Mouse (Mus musculus): Measurements from ENCODE around the gene Gjb6. TPM values are rescaled to one million over a fixed set of nuclear protein-coding genes. Genes with fewer than 3 reads are reported as not detected.

Gene Gjb6
- polyA plus RNA-seq (2012; rRNA removed), result 55.0 and 56.2 TPM in 2 replicates

GRCm38 (mm10) chr14:57133161-57133661, at the start of gene Gjb6:
Gene Gjb6, minus strand, starts transcription at chr14:57133611.
- DNase-seq (ENCODE audit: low spot score), result peak; percentile 37

- no peak for DNase-seq (ENCODE audit: low spot score)
Observed at GRCm38 (mm10) chr14:57165493-57165892, 32.1 kb upstream of the Gjb6 start.

- no peak for DNase-seq (ENCODE audit: low spot score)
Observed at GRCm38 (mm10) chr14:57161833-57162232, 28.4 kb upstream of the Gjb6 start.

- peak; percentile 29 for DNase-seq (ENCODE audit: low spot score)
Observed at GRCm38 (mm10) chr14:57161201-57161600, 27.8 kb upstream of the Gjb6 start.

- no peak for DNase-seq (ENCODE audit: low spot score)
Observed at GRCm38 (mm10) chr14:57154916-57155315, 21.5 kb upstream of the Gjb6 start.

GRCm38 (mm10) chr14:57145741-57146140, 12.3 kb upstream of the Gjb6 start:
- DNase-seq (ENCODE audit: low spot score), result no peak

- no peak for DNase-seq (ENCODE audit: low spot score)
Observed at GRCm38 (mm10) chr14:57135265-57135664, 1.9 kb upstream of the Gjb6 start.

GRCm38 (mm10) chr14:57127383-57127782, 6.0 kb downstream of the Gjb6 start:
- no peak for DNase-seq (ENCODE audit: low spot score)

- no peak for DNase-seq (ENCODE audit: low spot score)
Observed at GRCm38 (mm10) chr14:57122295-57122694, 11.1 kb downstream of the Gjb6 start.

GRCm38 (mm10) chr14:57115823-57116544, 17.4 kb downstream of the Gjb6 start, which contains the start of gene Gm4491:
Gene Gm4491, minus strand, starts transcription at chr14:57115883.
- no peak for DNase-seq (ENCODE audit: low spot score)

GRCm38 (mm10) chr14:57109194-57109593, 24.2 kb downstream of the Gjb6 start:
- no peak for DNase-seq (ENCODE audit: low spot score)

- no peak for DNase-seq (ENCODE audit: low spot score)
Observed at GRCm38 (mm10) chr14:57107916-57108315, 25.5 kb downstream of the Gjb6 start.

GRCm38 (mm10) chr14:57107091-57107490, 26.3 kb downstream of the Gjb6 start:
- no peak for DNase-seq (ENCODE audit: low spot score)

GRCm38 (mm10) chr14:57105721-57106120, 27.7 kb downstream of the Gjb6 start:
- no peak for DNase-seq (ENCODE audit: low spot score)

- no peak for DNase-seq (ENCODE audit: low spot score)
Observed at GRCm38 (mm10) chr14:57105111-57105510, 28.3 kb downstream of the Gjb6 start.

- DNase-seq (ENCODE audit: low spot score), result peak; percentile 47
Observed at GRCm38 (mm10) chr14:57104106-57105023, 29.0 kb downstream of the Gjb6 start, which contains the start of gene Gjb2. Gene Gjb2, minus strand, starts transcription at chr14:57104702.

- no peak for DNase-seq (ENCODE audit: low spot score)
Observed at GRCm38 (mm10) chr14:57103711-57104105, 29.7 kb downstream of the Gjb6 start.

GRCm38 (mm10) chr14:57103121-57103520, 30.3 kb downstream of the Gjb6 start:
- no peak for DNase-seq (ENCODE audit: low spot score)

GRCm38 (mm10) chr14:57101623-57102022, 31.8 kb downstream of the Gjb6 start:
- no peak for DNase-seq (ENCODE audit: low spot score)

- no peak for DNase-seq (ENCODE audit: low spot score)
Observed at GRCm38 (mm10) chr14:57095855-57096254, 37.6 kb downstream of the Gjb6 start.

GRCm38 (mm10) chr14:57093029-57093428, 40.4 kb downstream of the Gjb6 start:
- DNase-seq (ENCODE audit: low spot score), result no peak

- no peak for DNase-seq (ENCODE audit: low spot score)
Observed at GRCm38 (mm10) chr14:57090001-57090400, 43.4 kb downstream of the Gjb6 start.

Measured in urinary bladder, adult 2 months (tissue).